ENCODE assay signal across 9 mouse cellular contexts in genomic region chr19:30548411-30549043, GRCm38 (mm10). TPM values are rescaled to one million over a fixed set of nuclear protein-coding genes. Genes with fewer than 3 reads are reported as not detected.
A peak's percentile ranks its signal among the peaks of the same experiment; 100 is the strongest.
DNase-seq lines count a peak whose midpoint lies in the region; ATAC-seq lines count a peak whose summit lies in the region.
"Had no signal": no experiment of that assay in that cellular context is flagged by ENCODE, and none has a peak within 500 bp of the region (broad histone marks: within the 10 kb centered on the region; RNA-seq: fewer than 3 reads in every experiment).

No protein-coding gene starts in this region.

- WGBS in lung, embryonic 15.5 days: 2% methylated on average over 23 of the region's 23 CpGs
- under 1% methylated on average over 23 of the region's 23 CpGs for WGBS in forebrain, embryonic 14.5 days
- WGBS in liver, embryonic 11.5 days: 3% methylated on average over 23 of the region's 23 CpGs
- WGBS in stomach, embryonic 15.5 days: 2% methylated on average over 23 of the region's 23 CpGs

- H3K4me2 ChIP-seq in lung, embryonic 15.5 days: peak overlapping the region; percentile 63
- H3K4me2 ChIP-seq in forebrain, embryonic 14.5 days (ENCODE audit: low read length): peak overlapping the region; percentile 61
- H3K4me2 ChIP-seq in liver, embryonic 11.5 days: peak overlapping the region; percentile 60
- peak overlapping the region; percentile 54 for H3K4me2 ChIP-seq in stomach, embryonic 15.5 days

- DNase-seq in lung, postnatal 25 days (ENCODE audit: low spot score): no peak
- DNase-seq in forebrain, embryonic 14.5 days (ENCODE audit: low spot score): peak; percentile 35
- peak; percentile 35 for DNase-seq in liver, embryonic 11.5 days (ENCODE audit: low spot score)
- no peak for DNase-seq in gastrocnemius, adult 8-10 months (ENCODE audit: low spot score in 2 of 2)
- DNase-seq in adrenal gland, postnatal 36 days: no peak
- DNase-seq in spleen, adult 18-20 months: no peak
- DNase-seq: lung, adult 2 months had no signal

- no peak for ATAC-seq in lung, embryonic 15.5 days (ENCODE audit: borderline replicate concordance, extremely low read depth, low FRiP score, low TSS enrichment)
- ATAC-seq in forebrain, embryonic 14.5 days: peak; percentile 54
- ATAC-seq in liver, embryonic 11.5 days (replicated peaks; ENCODE audit: low FRiP score): no peak
- no peak for ATAC-seq in stomach, embryonic 15.5 days (ENCODE audit: insufficient read depth, low FRiP score, low read depth)

- H3K27ac ChIP-seq in lung, embryonic 15.5 days: no peak overlapping the region
- H3K27ac ChIP-seq in forebrain, embryonic 14.5 days (ENCODE audit: low read depth, low read length): no peak overlapping the region
- no peak overlapping the region for H3K27ac ChIP-seq in liver, embryonic 11.5 days (ENCODE audit: low read depth, low read length)
- H3K27ac ChIP-seq in stomach, embryonic 15.5 days: no peak overlapping the region

- peak overlapping the region; percentile 31 for H3K4me3 ChIP-seq in lung, embryonic 15.5 days
- peak overlapping the region; percentile 31 for H3K4me3 ChIP-seq in forebrain, embryonic 14.5 days (ENCODE audit: low read depth, low read length)
- H3K4me3 ChIP-seq in liver, embryonic 11.5 days (ENCODE audit: low read depth, low read length): peak overlapping the region; percentile 43
- H3K4me3 ChIP-seq in stomach, embryonic 15.5 days (replicated peaks): peak overlapping the region; percentile 34

- no peaks in the 10 kb centered on the region for H3K36me3 ChIP-seq in lung, embryonic 15.5 days
- H3K36me3 ChIP-seq in forebrain, embryonic 14.5 days (ENCODE audit: control insufficient read depth, insufficient read depth, low read length): no peaks in the 10 kb centered on the region
- no peaks in the 10 kb centered on the region for H3K36me3 ChIP-seq in liver, embryonic 11.5 days (ENCODE audit: control insufficient read depth, insufficient read depth, low read length)
- no peaks in the 10 kb centered on the region for H3K36me3 ChIP-seq in stomach, embryonic 15.5 days

- peaks cover 17% of the 10 kb centered on the region for H3K4me1 ChIP-seq in lung, embryonic 15.5 days
- peaks cover 15% of the 10 kb centered on the region for H3K4me1 ChIP-seq in forebrain, embryonic 14.5 days (ENCODE audit: control insufficient read depth, insufficient read depth, low read length)
- no peaks in the 10 kb centered on the region for H3K4me1 ChIP-seq in liver, embryonic 11.5 days (replicated peaks; ENCODE audit: control insufficient read depth, insufficient read depth, low read length)
- H3K4me1 ChIP-seq in stomach, embryonic 15.5 days: peaks cover 7% of the 10 kb centered on the region; the same call in 1 of the 2 replicates

- H3K9me3 ChIP-seq in lung, embryonic 15.5 days: no peaks in the 10 kb centered on the region
- H3K9me3 ChIP-seq in forebrain, embryonic 14.5 days (replicated peaks; ENCODE audit: control insufficient read depth, low read length): no peaks in the 10 kb centered on the region
- no peaks in the 10 kb centered on the region for H3K9me3 ChIP-seq in liver, embryonic 11.5 days (ENCODE audit: control insufficient read depth, low read length)
- no peaks in the 10 kb centered on the region for H3K9me3 ChIP-seq in stomach, embryonic 15.5 days

- peaks cover 69% of the 10 kb centered on the region for H3K27me3 ChIP-seq in lung, embryonic 15.5 days
- peaks cover 47% of the 10 kb centered on the region for H3K27me3 ChIP-seq in forebrain, embryonic 14.5 days (replicated peaks; ENCODE audit: control insufficient read depth, insufficient read depth, low read length)
- H3K27me3 ChIP-seq in liver, embryonic 11.5 days (replicated peaks; ENCODE audit: control insufficient read depth, insufficient read depth, low read length): peaks cover 47% of the 10 kb centered on the region
- peaks cover 40% of the 10 kb centered on the region for H3K27me3 ChIP-seq in stomach, embryonic 15.5 days (replicated peaks)

- no peak overlapping the region for H3K9ac ChIP-seq in lung, embryonic 15.5 days
- no peak overlapping the region; the same call in 1 of the 2 replicates for H3K9ac ChIP-seq in forebrain, embryonic 14.5 days (ENCODE audit: low read length)
- H3K9ac ChIP-seq in liver, embryonic 11.5 days (ENCODE audit: low read depth, low read length): 0 out of 2 replicates have a peak overlapping the region, but pooled peaks have one; percentile 20
- H3K9ac ChIP-seq in stomach, embryonic 15.5 days: no peak overlapping the region

RNA-seq across cellular contexts. Expression of gene Dkk1, which starts 0.9 kb away (rescaled TPM):
- polyA plus RNA-seq in lung, embryonic 15.5 days (2015; fragmentation: Nextera tagmentation; extraction: Ambion mirVana): 0.39 and 0.42 TPM in 2 replicates
- 0.43 and 0.46 TPM in 2 replicates for polyA plus RNA-seq in forebrain, embryonic 14.5 days (2014; fragmentation: Nextera tagmentation; extraction: Ambion mirVana)
- 9.9 and 10.2 TPM in 2 replicates for polyA plus RNA-seq in liver, embryonic 11.5 days (2014; fragmentation: Nextera tagmentation; extraction: Ambion mirVana)
- 0.78 and 0.84 TPM in 2 replicates for polyA plus RNA-seq in stomach, embryonic 15.5 days (2015; fragmentation: Nextera tagmentation; extraction: Ambion mirVana)
- not detected for total RNA-seq in gastrocnemius, adult 8-10 months (2022)
- not detected for total RNA-seq in adrenal gland, postnatal 36 days (2021)
- polyA plus RNA-seq: lung, adult 2 months had no signal

Comparison
In these comparisons a context has a peak if more than half of its experiments do, and no peak if none do; other contexts are left out.
1. DNase-seq: peak in forebrain, embryonic 14.5 days (single experiment) and liver, embryonic 11.5 days (single experiment); none in lung, postnatal 25 days (single experiment), gastrocnemius, adult 8-10 months (0 of 2), adrenal gland, postnatal 36 days (0 of 2) and spleen, adult 18-20 months (0 of 2).
2. Peak in every context shown above with its lines, with median percentiles within 50 percentile points of each other: H3K4me2 ChIP-seq and H3K4me3 ChIP-seq.